Mouse (Mus musculus): ENCODE measurements around the gene Rpl18. TPM values are rescaled to one million over a fixed set of nuclear protein-coding genes. Genes with fewer than 3 reads are reported as not detected.

Rpl18 gene
- polyA plus RNA-seq, 1 experiment from 2014 or later: 1,039 TPM

- no peak overlapping the region for H3K9ac ChIP-seq
- no peak overlapping the region for H3K4me2 ChIP-seq (replicated peaks)
- ATAC-seq (ENCODE audit: low FRiP score, low read depth): no peak
- no peaks in the 10 kb centered on the region for H3K27me3 ChIP-seq
- no peaks in the 10 kb centered on the region for H3K36me3 ChIP-seq
- H3K27ac ChIP-seq: no peak overlapping the region
- peaks cover 9% of the 10 kb centered on the region for H3K4me1 ChIP-seq
- H3K9me3 ChIP-seq: peaks cover 6% of the 10 kb centered on the region; the same call in 1 of the 2 replicates
- WGBS: 87% methylated on average over 5 of the region's 5 CpGs
- H3K4me3 ChIP-seq: no peak overlapping the region
Observed at GRCm38 (mm10) chr7:45747450-45747849, 32.2 kb downstream of the Rpl18 start.

DNA sequence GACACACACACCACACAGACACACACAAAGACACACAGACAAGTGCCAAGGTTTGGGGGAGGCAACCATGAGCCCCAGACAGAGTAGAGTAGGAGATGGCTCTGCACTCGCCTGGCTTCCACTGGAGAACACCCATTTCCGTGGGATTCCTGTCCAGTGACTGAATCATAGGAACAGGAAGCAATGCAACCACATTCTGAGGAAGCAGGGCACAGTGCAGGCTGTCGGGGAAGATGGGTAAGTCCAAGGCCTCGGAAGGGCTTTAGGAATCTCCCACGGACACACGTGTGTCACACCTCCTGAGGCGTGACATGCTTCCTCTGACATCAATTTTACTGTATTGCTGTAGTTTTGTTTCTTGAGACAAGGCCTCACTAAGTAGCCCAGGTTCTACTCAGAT, 32.9 kb downstream of the Rpl18 start:
- no peak overlapping the region for H3K9ac ChIP-seq
- H3K9me3 ChIP-seq: peaks cover 6% of the 10 kb centered on the region; the same call in 1 of the 2 replicates
- no peak overlapping the region for H3K4me3 ChIP-seq
- H3K36me3 ChIP-seq: no peaks in the 10 kb centered on the region
- 82% methylated on average over 7 of the region's 7 CpGs for WGBS
- H3K27ac ChIP-seq: no peak overlapping the region
- ATAC-seq (ENCODE audit: low FRiP score, low read depth): no peak
- no peak overlapping the region for H3K4me2 ChIP-seq (replicated peaks)
- no peaks in the 10 kb centered on the region for H3K27me3 ChIP-seq
- peaks cover 9% of the 10 kb centered on the region for H3K4me1 ChIP-seq

DNA sequence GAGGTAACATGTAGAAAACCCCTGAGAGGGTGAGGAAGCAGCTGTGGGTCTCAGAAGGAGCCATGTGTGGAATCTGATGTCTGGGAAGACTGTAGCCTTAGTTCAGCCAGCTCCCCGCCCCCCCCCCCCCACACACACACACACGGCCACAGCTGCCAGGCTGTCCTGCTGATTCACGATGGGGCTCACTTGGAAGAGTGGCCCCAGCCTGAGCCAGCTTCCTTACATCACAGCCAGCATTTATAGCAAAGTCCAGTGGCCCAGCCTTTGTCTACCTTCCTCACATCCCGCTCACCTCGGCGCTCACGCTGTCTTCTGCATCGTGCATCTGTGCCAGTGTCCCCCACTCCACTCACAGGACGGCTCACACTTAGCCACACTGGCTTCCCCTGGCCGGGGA, 34.1 kb downstream of the Rpl18 start:
- H3K27ac ChIP-seq: no peak overlapping the region; the same call in 1 of the 2 replicates
- H3K4me2 ChIP-seq (replicated peaks): 0 out of 2 replicates have a peak overlapping the region, but pooled peaks have one; percentile 1
- WGBS: 29% methylated on average over 10 of the region's 10 CpGs
- H3K4me1 ChIP-seq: peaks cover 9% of the 10 kb centered on the region
- H3K4me3 ChIP-seq: no peak overlapping the region
- no peaks in the 10 kb centered on the region for H3K27me3 ChIP-seq
- no peaks in the 10 kb centered on the region for H3K36me3 ChIP-seq
- peaks cover 6% of the 10 kb centered on the region; the same call in 1 of the 2 replicates for H3K9me3 ChIP-seq
- H3K9ac ChIP-seq: no peak overlapping the region
- ATAC-seq (ENCODE audit: low FRiP score, low read depth): no peak

- no peak overlapping the region for H3K27ac ChIP-seq
- 73% methylated on average over 9 of the region's 9 CpGs for WGBS
- no peak overlapping the region for H3K4me2 ChIP-seq (replicated peaks)
- H3K4me3 ChIP-seq: no peak overlapping the region
- H3K4me1 ChIP-seq: peaks cover 9% of the 10 kb centered on the region
- H3K36me3 ChIP-seq: no peaks in the 10 kb centered on the region
- no peak for ATAC-seq (ENCODE audit: low FRiP score, low read depth)
- H3K9me3 ChIP-seq: peaks cover 6% of the 10 kb centered on the region; the same call in 1 of the 2 replicates
- no peak overlapping the region for H3K9ac ChIP-seq
- no peaks in the 10 kb centered on the region for H3K27me3 ChIP-seq
Observed at GRCm38 (mm10) chr7:45750162-45750561, 34.9 kb downstream of the Rpl18 start.

DNA sequence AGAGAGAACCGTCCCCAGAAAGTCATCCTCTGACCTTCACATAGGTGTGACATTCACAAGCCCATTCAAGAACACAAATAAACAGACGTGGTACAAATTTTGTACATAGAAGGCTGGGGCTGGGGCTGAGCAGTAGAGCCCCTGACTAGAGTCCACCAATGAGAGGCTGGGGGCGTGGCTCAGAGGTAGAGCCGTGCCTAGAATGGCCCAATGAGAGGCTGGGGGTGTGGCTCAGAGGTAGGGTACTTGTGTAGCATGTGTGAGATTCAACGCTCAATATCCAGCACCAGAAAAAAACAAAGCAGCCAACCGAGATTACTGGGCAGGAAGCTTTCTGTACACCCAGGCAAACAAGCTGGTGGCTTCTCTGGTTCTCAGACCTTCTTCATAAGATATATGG, 40.4 kb downstream of the Rpl18 start:
- H3K4me1 ChIP-seq: peaks cover 8% of the 10 kb centered on the region

GRCm38 (mm10) chr7:45759400-45759799, 44.1 kb downstream of the Rpl18 start:
- 3% methylated on average over 26 of the region's 27 CpGs for WGBS
- Histone ChIP-seq H3K4me3 (peak overlapping the region; percentile 29), H3K27ac (no peak overlapping the region), H3K9ac (peak overlapping the region; percentile 55), H3K9me3 (no peaks in the 10 kb centered on the region), H3K27me3 (peaks cover 37% of the 10 kb centered on the region), H3K4me2 (replicated peaks) (peak overlapping the region; percentile 59), H3K36me3 (no peaks in the 10 kb centered on the region), H3K4me1 (peaks cover 8% of the 10 kb centered on the region)
- no peak; the same call in 1 of the 2 replicates for ATAC-seq (ENCODE audit: low FRiP score, low read depth)

More for the DNA sequence above, 40.4 kb downstream of the Rpl18 start:
- WGBS: 55% methylated on average over 6 of the region's 6 CpGs
- Histone ChIP-seq H3K27ac (no peak overlapping the region), H3K4me3 (no peak overlapping the region), H3K9ac (no peak overlapping the region), H3K36me3 (no peaks in the 10 kb centered on the region), H3K4me2 (replicated peaks) (no peak overlapping the region), H3K27me3 (peaks cover 32% of the 10 kb centered on the region), H3K9me3 (no peaks in the 10 kb centered on the region)
- ATAC-seq (ENCODE audit: low FRiP score, low read depth): no peak

GRCm38 (mm10) chr7:45760151-45760550, 44.9 kb downstream of the Rpl18 start:
- H3K4me2 ChIP-seq (replicated peaks): no peak overlapping the region
- no peak for ATAC-seq (ENCODE audit: low FRiP score, low read depth)
- WGBS: 64% methylated on average over 5 of the region's 5 CpGs
- no peaks in the 10 kb centered on the region for H3K9me3 ChIP-seq
- no peak overlapping the region for H3K27ac ChIP-seq
- H3K9ac ChIP-seq: no peak overlapping the region
- H3K36me3 ChIP-seq: no peaks in the 10 kb centered on the region
- peaks cover 37% of the 10 kb centered on the region for H3K27me3 ChIP-seq
- H3K4me3 ChIP-seq: no peak overlapping the region
- H3K4me1 ChIP-seq: peaks cover 8% of the 10 kb centered on the region

DNA sequence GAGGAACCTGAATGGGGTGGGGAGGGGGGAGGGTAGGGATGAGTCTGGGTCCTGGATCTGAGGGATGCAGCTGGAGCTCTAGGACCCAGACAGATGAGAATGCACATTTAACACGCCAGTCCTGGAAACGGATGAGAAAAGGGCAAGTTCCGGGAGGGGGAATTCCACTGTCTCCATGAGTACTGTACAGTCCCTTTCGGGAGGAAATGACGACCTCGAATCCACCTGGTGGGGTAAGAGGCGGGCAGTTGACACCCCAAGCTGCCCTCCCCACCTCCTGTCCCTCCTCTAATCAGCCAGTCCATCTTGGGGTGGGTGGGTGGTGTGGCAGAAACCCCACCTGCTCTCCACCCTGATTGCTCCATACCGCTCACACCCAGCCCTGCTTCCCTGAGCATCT, 50.7 kb downstream of the Rpl18 start:
- Histone ChIP-seq H3K4me1 (no peaks in the 10 kb centered on the region), H3K27me3 (peaks cover 2% of the 10 kb centered on the region; the same call in 1 of the 2 replicates), H3K27ac (no peak overlapping the region), H3K4me3 (no peak overlapping the region), H3K9me3 (no peaks in the 10 kb centered on the region), H3K4me2 (replicated peaks) (no peak overlapping the region), H3K9ac (no peak overlapping the region), H3K36me3 (no peaks in the 10 kb centered on the region)
- WGBS: 52% methylated on average over 8 of the region's 8 CpGs
- no peak for ATAC-seq (ENCODE audit: low FRiP score, low read depth)

DNA sequence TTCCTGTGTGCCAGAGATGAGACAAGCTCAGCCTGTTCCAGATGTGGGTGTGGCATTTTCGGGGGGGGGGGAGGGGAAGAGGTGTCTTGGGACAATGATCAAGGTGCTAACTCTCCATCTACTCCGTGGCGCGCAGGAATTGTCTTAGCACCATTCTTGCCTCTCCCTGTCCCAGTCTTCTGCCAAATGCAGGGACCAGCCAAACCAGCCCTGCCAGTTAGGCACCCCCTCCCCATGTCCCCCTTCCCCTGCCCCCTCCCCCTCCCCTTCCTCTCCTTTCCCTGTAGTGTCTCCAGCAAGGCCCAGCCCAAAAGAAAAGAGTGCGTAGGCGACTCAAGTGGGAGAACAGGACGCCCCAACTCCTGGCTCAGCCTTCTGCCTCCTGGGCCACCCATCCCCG, 51.5 kb downstream of the Rpl18 start:
- H3K4me1 ChIP-seq: no peaks in the 10 kb centered on the region
- no peaks in the 10 kb centered on the region for H3K36me3 ChIP-seq
- WGBS: 55% methylated on average over 8 of the region's 8 CpGs
- no peak overlapping the region for H3K9ac ChIP-seq
- H3K4me3 ChIP-seq: no peak overlapping the region
- no peak for ATAC-seq (ENCODE audit: low FRiP score, low read depth)
- H3K4me2 ChIP-seq (replicated peaks): no peak overlapping the region
- no peaks in the 10 kb centered on the region for H3K9me3 ChIP-seq
- H3K27ac ChIP-seq: no peak overlapping the region
- H3K27me3 ChIP-seq: no peaks in the 10 kb centered on the region

DNA sequence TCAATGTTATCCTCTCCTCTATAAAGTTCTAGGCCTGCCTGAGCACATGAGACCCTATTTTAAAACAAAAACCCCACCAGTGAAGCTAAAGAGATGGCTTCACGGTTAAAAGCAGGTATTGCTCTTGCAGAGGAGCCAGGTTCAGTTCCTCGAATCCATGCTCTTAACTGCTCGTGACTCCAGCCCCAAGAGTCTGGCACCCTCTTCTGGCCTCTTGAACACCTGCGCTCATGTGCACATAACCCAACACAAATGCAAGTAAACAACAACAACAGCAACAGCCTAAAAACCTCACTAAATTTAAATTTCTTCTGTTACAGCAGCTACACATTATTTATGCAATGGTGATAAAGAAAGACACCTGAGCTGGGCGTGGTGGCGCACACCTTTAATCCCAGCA, 52.2 kb downstream of the Rpl18 start:
- WGBS: 89% methylated on average over 6 of the region's 6 CpGs
- ATAC-seq (ENCODE audit: low FRiP score, low read depth): no peak
- H3K27ac ChIP-seq: no peak overlapping the region

More for the DNA sequence above, 52.2 kb downstream of the Rpl18 start:
- no peaks in the 10 kb centered on the region for H3K9me3 ChIP-seq
- H3K4me3 ChIP-seq: no peak overlapping the region
- no peaks in the 10 kb centered on the region for H3K4me1 ChIP-seq
- H3K4me2 ChIP-seq (replicated peaks): no peak overlapping the region
- no peaks in the 10 kb centered on the region for H3K36me3 ChIP-seq
- H3K9ac ChIP-seq: no peak overlapping the region
- no peaks in the 10 kb centered on the region for H3K27me3 ChIP-seq

Other genes starting within 250 kb of the Rpl18 start
- gene Bax, start 248.6 kb upstream of the Rpl18 start, polyA plus RNA-seq (2015; fragmentation: Nextera tagmentation; extraction: Ambion mirVana): 167 and 170 TPM in 2 replicates
- 1.0 and 1.2 TPM in 2 replicates for gene Tulp2, start 233.6 kb upstream of the Rpl18 start, polyA plus RNA-seq (2015; fragmentation: Nextera tagmentation; extraction: Ambion mirVana)
- gene Gm45808, start 228.6 kb upstream of the Rpl18 start, polyA plus RNA-seq (2015; fragmentation: Nextera tagmentation; extraction: Ambion mirVana): not detected in 2 replicates
- gene Dhdh, start 226.7 kb upstream of the Rpl18 start, polyA plus RNA-seq (2015; fragmentation: Nextera tagmentation; extraction: Ambion mirVana): 2.9 and 4.0 TPM in 2 replicates
- 215 TPM in 2 replicates for gene Nucb1, start 205.1 kb upstream of the Rpl18 start, polyA plus RNA-seq (2015; fragmentation: Nextera tagmentation; extraction: Ambion mirVana)
- gene Ppp1r15a, start 189.2 kb upstream of the Rpl18 start, polyA plus RNA-seq (2015; fragmentation: Nextera tagmentation; extraction: Ambion mirVana): 27.5 and 28.8 TPM in 2 replicates
- gene Plekha4, start 189.1 kb upstream of the Rpl18 start, polyA plus RNA-seq (2015; fragmentation: Nextera tagmentation; extraction: Ambion mirVana): 3.3 and 4.9 TPM in 2 replicates
- gene Hsd17b14, start 160.6 kb upstream of the Rpl18 start, polyA plus RNA-seq (2015; fragmentation: Nextera tagmentation; extraction: Ambion mirVana): 0.43 and 0.98 TPM in 2 replicates
- 55.7 and 59.5 TPM in 2 replicates for gene Bcat2, start 145.3 kb upstream of the Rpl18 start, polyA plus RNA-seq (2015; fragmentation: Nextera tagmentation; extraction: Ambion mirVana)
- gene Fgf21, start 100.0 kb upstream of the Rpl18 start, polyA plus RNA-seq (2015; fragmentation: Nextera tagmentation; extraction: Ambion mirVana): 0.41 and 0.56 TPM in 2 replicates
- 0.29 and 0.47 TPM in 2 replicates for gene Fut1, start 98.2 kb upstream of the Rpl18 start, polyA plus RNA-seq (2015; fragmentation: Nextera tagmentation; extraction: Ambion mirVana)
- gene Izumo1, start 93.6 kb upstream of the Rpl18 start, polyA plus RNA-seq (2015; fragmentation: Nextera tagmentation; extraction: Ambion mirVana): 0.11 TPM in 1 of 2 replicates, not detected in the other
- 7.7 and 9.5 TPM in 2 replicates for gene Rasip1, start 88.0 kb upstream of the Rpl18 start, polyA plus RNA-seq (2015; fragmentation: Nextera tagmentation; extraction: Ambion mirVana)
- gene Mamstr, start 75.5 kb upstream of the Rpl18 start, polyA plus RNA-seq (2015; fragmentation: Nextera tagmentation; extraction: Ambion mirVana): 11.4 TPM in 2 replicates
- gene Fut2, start 49.1 kb upstream of the Rpl18 start, polyA plus RNA-seq (2015; fragmentation: Nextera tagmentation; extraction: Ambion mirVana): 0.47 and 0.74 TPM in 2 replicates
- gene Ntn5, start 31.4 kb upstream of the Rpl18 start, polyA plus RNA-seq (2015; fragmentation: Nextera tagmentation; extraction: Ambion mirVana): 0.23 and 0.24 TPM in 2 replicates
- gene Sec1, start 21.1 kb upstream of the Rpl18 start, polyA plus RNA-seq (2015; fragmentation: Nextera tagmentation; extraction: Ambion mirVana): 0.45 and 0.55 TPM in 2 replicates
- gene Car11, start 15.6 kb upstream of the Rpl18 start, polyA plus RNA-seq (2015; fragmentation: Nextera tagmentation; extraction: Ambion mirVana): 12.2 and 12.5 TPM in 2 replicates
- gene Dbp, start 10.4 kb upstream of the Rpl18 start, polyA plus RNA-seq (2015; fragmentation: Nextera tagmentation; extraction: Ambion mirVana): 4.5 and 6.2 TPM in 2 replicates
- 33.4 and 36.0 TPM in 2 replicates for gene Sphk2, start 2.5 kb downstream of the Rpl18 start, polyA plus RNA-seq (2015; fragmentation: Nextera tagmentation; extraction: Ambion mirVana)
- 0.61 and 1.0 TPM in 2 replicates for gene Fam83e, start 5.8 kb downstream of the Rpl18 start, polyA plus RNA-seq (2015; fragmentation: Nextera tagmentation; extraction: Ambion mirVana)
- gene Spaca4, start 10.4 kb downstream of the Rpl18 start, polyA plus RNA-seq (2015; fragmentation: Nextera tagmentation; extraction: Ambion mirVana): not detected in 2 replicates
- gene Lmtk3, start 68.3 kb downstream of the Rpl18 start, polyA plus RNA-seq (2015; fragmentation: Nextera tagmentation; extraction: Ambion mirVana): 4.3 and 4.9 TPM in 2 replicates
- 3.1 and 3.7 TPM in 2 replicates for gene Sult2b1, start 69.2 kb downstream of the Rpl18 start, polyA plus RNA-seq (2015; fragmentation: Nextera tagmentation; extraction: Ambion mirVana)
- gene Cyth2, start 99.1 kb downstream of the Rpl18 start, polyA plus RNA-seq (2015; fragmentation: Nextera tagmentation; extraction: Ambion mirVana): 135 and 137 TPM in 2 replicates
- gene Kcnj14, start 109.3 kb downstream of the Rpl18 start, polyA plus RNA-seq (2015; fragmentation: Nextera tagmentation; extraction: Ambion mirVana): 2.1 TPM in 2 replicates
- 69.1 and 71.6 TPM in 2 replicates for gene Grwd1, start 115.5 kb downstream of the Rpl18 start, polyA plus RNA-seq (2015; fragmentation: Nextera tagmentation; extraction: Ambion mirVana)
- 69.4 and 73.7 TPM in 2 replicates for gene Kdelr1, start 157.3 kb downstream of the Rpl18 start, polyA plus RNA-seq (2015; fragmentation: Nextera tagmentation; extraction: Ambion mirVana)
- gene Grin2d, start 162.9 kb downstream of the Rpl18 start, polyA plus RNA-seq (2015; fragmentation: Nextera tagmentation; extraction: Ambion mirVana): 0.43 and 0.59 TPM in 2 replicates
- 0.43 and 0.46 TPM in 2 replicates for gene Syngr4, start 181.3 kb downstream of the Rpl18 start, polyA plus RNA-seq (2015; fragmentation: Nextera tagmentation; extraction: Ambion mirVana)
- 4.9 and 5.2 TPM in 2 replicates for gene Tmem143, start 181.5 kb downstream of the Rpl18 start, polyA plus RNA-seq (2015; fragmentation: Nextera tagmentation; extraction: Ambion mirVana)
- 181 and 186 TPM in 2 replicates for gene Emp3, start 205.9 kb downstream of the Rpl18 start, polyA plus RNA-seq (2015; fragmentation: Nextera tagmentation; extraction: Ambion mirVana)
- gene Ccdc114, start 208.6 kb downstream of the Rpl18 start, polyA plus RNA-seq (2015; fragmentation: Nextera tagmentation; extraction: Ambion mirVana): 4.1 and 4.8 TPM in 2 replicates

All from limb, embryonic 13.5 days (tissue).